Mouse (Mus musculus) intestine, embryonic 16.5 days (tissue): ENCODE measurements around the gene Hexdc. TPM values are rescaled to one million over a fixed set of nuclear protein-coding genes. Genes with fewer than 3 reads are reported as not detected.

ENCODE experiments used
- ATAC-seq: fragments of 200-750 bp; cut with Nextera tagmentation; 2 replicates; pipeline ENCODE4 v1.8.0; 2017; ENCODE audit warnings: moderate TSS enrichment, moderate library complexity
- H3K27ac ChIP-seq: fragments of 300-500 bp; sonication (generic); 2 replicates; pipeline ENCODE4 v1.5.1; 2014; ENCODE audit warnings: mild to moderate bottlenecking, low read length
- H3K27me3 ChIP-seq: fragments of 300-500 bp; sonication (generic); replicated peaks from 2 replicates; pipeline ENCODE4 v1.6.1; 2014; ENCODE audit warnings: low read length, control low read depth, mixed read lengths; ENCODE audit not compliant: control insufficient read depth, insufficient read depth
- H3K36me3 ChIP-seq: fragments of 300-500 bp; sonication (generic); 2 replicates; pipeline ENCODE4 v1.6.1; 2014; ENCODE audit warnings: low read length, control low read depth; ENCODE audit not compliant: control insufficient read depth, insufficient read depth
- H3K4me1 ChIP-seq: fragments of 300-500 bp; sonication (generic); 2 replicates; pipeline ENCODE4 v1.6.1; 2014; ENCODE audit warnings: low read length, control low read depth, mixed read lengths; ENCODE audit not compliant: control insufficient read depth, insufficient read depth
- H3K4me2 ChIP-seq: fragments of 300-500 bp; sonication (generic); 2 replicates; pipeline ENCODE4 v1.6.1; 2014; ENCODE audit warnings: low read depth, low read length, control low read depth
- H3K4me3 ChIP-seq: fragments of 300-500 bp; sonication (generic); 2 replicates; pipeline ENCODE4 v1.5.1; 2014; ENCODE audit warnings: mild to moderate bottlenecking, low read length
- H3K9ac ChIP-seq: fragments of 300-500 bp; sonication (generic); 2 replicates; pipeline ENCODE4 v1.6.1; 2014; ENCODE audit warnings: low read depth, low read length
- H3K9me3 ChIP-seq: fragments of 300-500 bp; sonication (generic); 2 replicates; pipeline ENCODE4 v1.6.1; 2016; ENCODE audit warnings: low read length, control low read depth; ENCODE audit not compliant: control insufficient read depth
- WGBS: fragments of 180-500 bp; shearing (Covaris S2); extraction: QIAGEN DNeasy Blood & Tissue Kit; methylation state at CpG from one replicate; pipeline ENCODE4 v1.1.7; 2014; 5-methylcytosine and 5-hydroxymethylcytosine counted together
- polyA plus RNA-seq: library from polyadenylated mRNA; unstranded; fragments of >200 nt; fragmentation: Nextera tagmentation; extraction: Ambion mirVana; gene quantifications from 2 replicates; pipeline ENCODE4 v1.2.1, GENCODE M21; 2015

Hexdc gene
- polyA plus RNA-seq, 1 experiment from 2014 or later: 9.7 TPM

- Histone ChIP-seq H3K27me3 (no peaks in the 10 kb centered on the region), H3K4me2 (no peak overlapping the region), H3K9me3 (no peaks in the 10 kb centered on the region), H3K4me3 (no peak overlapping the region), H3K27ac (no peak overlapping the region), H3K36me3 (peaks cover 35% of the 10 kb centered on the region), H3K9ac (no peak overlapping the region), H3K4me1 (no peaks in the 10 kb centered on the region)
- 91% methylated on average over 5 of the region's 5 CpGs for WGBS
- ATAC-seq: no peak
Observed at GRCm38 (mm10) chr11:121220771-121221170, 16.5 kb downstream of the Hexdc start.

DNA sequence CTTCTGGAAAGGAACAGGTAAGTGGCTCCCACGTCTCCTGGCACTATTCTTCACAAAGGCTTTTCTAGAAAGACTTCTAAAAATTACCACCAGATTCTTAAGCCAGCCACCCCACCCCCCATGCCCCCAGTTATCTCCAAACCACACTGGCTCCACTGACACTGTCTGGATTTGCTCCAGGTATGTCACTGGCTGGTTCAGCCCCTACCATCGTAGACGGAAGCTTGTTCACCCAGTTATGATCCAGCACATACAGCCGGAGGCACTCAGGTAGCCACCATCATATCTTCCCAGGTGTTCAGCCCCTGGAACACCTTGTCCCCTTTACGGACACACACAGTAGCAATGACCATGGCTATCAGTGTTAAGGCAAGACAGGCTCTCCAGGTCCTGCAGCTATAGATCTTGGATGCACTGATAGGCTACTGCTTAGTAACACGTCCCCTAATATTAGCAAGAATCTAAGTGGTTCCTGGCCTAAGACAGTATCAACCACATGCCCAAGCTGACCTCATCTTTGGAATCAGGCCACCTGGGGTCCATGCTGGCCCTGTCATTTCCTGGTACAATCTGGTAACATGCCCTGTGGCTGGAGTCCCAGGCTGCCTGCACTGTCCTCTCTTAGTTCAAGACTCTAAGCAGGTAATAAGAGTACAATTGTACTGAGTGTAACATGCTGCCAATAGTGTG is 17.2 kb downstream of the Hexdc start:
- 0 out of 2 replicates have a peak, but pooled peaks cover 3% of the 10 kb centered on the region for H3K4me1 ChIP-seq
- H3K4me2 ChIP-seq: no peak overlapping the region
- ATAC-seq: no peak
- 89% methylated on average over 6 of the region's 6 CpGs for WGBS
- no peak overlapping the region for H3K9ac ChIP-seq
- no peaks in the 10 kb centered on the region for H3K27me3 ChIP-seq
- H3K9me3 ChIP-seq: no peaks in the 10 kb centered on the region
- no peak overlapping the region for H3K4me3 ChIP-seq
- no peak overlapping the region for H3K27ac ChIP-seq
- peaks cover 35% of the 10 kb centered on the region for H3K36me3 ChIP-seq

DNA sequence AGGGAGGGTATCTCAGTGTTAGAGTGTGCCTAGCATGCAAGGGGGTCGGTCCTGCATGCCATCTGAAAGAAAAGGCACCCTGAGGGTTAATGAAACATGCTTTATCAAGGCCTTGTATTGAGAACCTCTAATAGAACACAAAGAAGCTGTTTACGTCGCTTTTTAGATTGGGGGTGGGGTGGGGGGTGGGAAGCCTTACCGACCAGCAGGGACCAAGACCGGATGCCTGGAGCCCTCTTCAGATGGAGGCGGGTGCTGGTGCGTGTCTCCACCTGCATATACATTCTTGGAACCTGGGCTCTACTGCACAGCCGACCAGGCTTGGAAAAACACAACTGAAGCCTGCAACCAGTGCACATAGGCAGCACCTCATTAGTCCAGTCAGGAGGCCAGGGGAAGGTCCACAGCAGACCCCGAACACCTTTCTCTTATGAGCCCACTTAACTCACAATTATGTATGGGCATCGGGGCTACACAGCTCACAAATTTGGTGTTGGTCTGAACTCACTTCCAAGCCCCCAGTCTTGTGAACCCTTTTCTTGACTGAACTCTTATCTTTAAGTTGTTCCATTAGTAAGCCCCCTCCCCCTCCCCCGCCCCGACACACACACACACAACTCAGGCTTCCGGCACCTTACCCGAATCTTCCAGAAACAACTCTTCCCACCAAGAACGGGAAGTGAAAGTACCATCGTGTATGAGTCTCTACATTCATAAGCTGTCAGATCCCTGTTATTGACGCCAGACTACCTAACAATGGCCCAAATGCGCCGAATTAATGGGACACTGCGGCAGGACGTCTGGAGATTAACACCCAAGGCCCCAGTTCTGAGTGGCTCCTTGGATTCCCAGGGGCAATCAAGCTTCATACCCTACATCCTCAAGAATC is 24.1 kb downstream of the Hexdc start:
- WGBS: 20% methylated on average over 21 of the region's 21 CpGs
- peaks cover 13% of the 10 kb centered on the region for H3K4me1 ChIP-seq
- peak overlapping the region; percentile 75 for H3K4me2 ChIP-seq
- H3K4me3 ChIP-seq: peak overlapping the region; percentile 65
- peaks cover 14% of the 10 kb centered on the region for H3K36me3 ChIP-seq
- no peaks in the 10 kb centered on the region for H3K9me3 ChIP-seq
- no peak; the same call in 1 of the 2 replicates for ATAC-seq
- no peaks in the 10 kb centered on the region for H3K27me3 ChIP-seq
- peak overlapping the region; percentile 72 for H3K9ac ChIP-seq
- H3K27ac ChIP-seq: peak overlapping the region; percentile 61

GRCm38 (mm10) chr11:121229018-121229439 is 24.8 kb downstream of the Hexdc start, which contains the start of gene Cybc1:
Cybc1 (minus strand) TSS chr11:121229322.
- Histone ChIP-seq H3K27ac (peak within 1 kb of the TSS; percentile 61), H3K4me3 (peak within 1 kb of the TSS; percentile 65), H3K36me3 (peaks cover 8% of the 10 kb centered on the region), H3K4me1 (peaks cover 13% of the 10 kb centered on the region), H3K9me3 (no peaks in the 10 kb centered on the region), H3K9ac (peak within 1 kb of the TSS; percentile 72), H3K4me2 (peak within 1 kb of the TSS; percentile 75), H3K27me3 (no peaks in the 10 kb centered on the region)
- peak; percentile 91 for ATAC-seq
- under 1% methylated on average over 23 of the region's 23 CpGs for WGBS

DNA sequence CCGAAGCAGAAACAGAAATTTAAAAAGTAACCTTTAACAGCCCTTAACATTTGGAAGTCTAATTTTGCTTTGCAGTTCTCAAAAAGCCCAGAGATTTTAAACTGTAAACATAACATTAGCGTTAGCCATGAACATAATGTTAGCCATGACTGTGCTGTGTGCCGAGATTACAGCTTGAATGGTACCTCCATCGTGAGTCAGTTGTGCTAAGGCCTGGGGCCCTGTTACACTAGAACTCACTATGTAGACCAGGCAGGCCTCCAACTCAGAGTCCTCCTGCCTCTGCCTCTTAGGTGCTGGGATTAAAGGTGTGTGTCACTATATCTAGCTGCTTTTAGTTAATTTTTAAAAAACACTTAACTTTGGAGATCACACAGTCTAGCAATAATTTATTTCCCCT is 27.0 kb downstream of the Hexdc start:
- WGBS: 71% methylated on average over 4 of the region's 4 CpGs
- Histone ChIP-seq H3K27me3 (no peaks in the 10 kb centered on the region), H3K36me3 (no peaks in the 10 kb centered on the region), H3K9me3 (no peaks in the 10 kb centered on the region), H3K4me1 (peaks cover 19% of the 10 kb centered on the region), H3K4me2 (no peak overlapping the region), H3K9ac (no peak overlapping the region), H3K4me3 (no peak overlapping the region), H3K27ac (no peak overlapping the region; the same call in 1 of the 2 replicates)
- no peak for ATAC-seq

- Histone ChIP-seq H3K36me3 (no peaks in the 10 kb centered on the region), H3K4me3 (no peak overlapping the region), H3K27me3 (no peaks in the 10 kb centered on the region), H3K4me1 (peaks cover 18% of the 10 kb centered on the region), H3K27ac (peak overlapping the region; percentile 68), H3K9ac (no peak overlapping the region), H3K4me2 (no peak overlapping the region), H3K9me3 (no peaks in the 10 kb centered on the region)
- WGBS: 47% methylated on average over 4 of the region's 4 CpGs
- ATAC-seq: no peak
Observed at GRCm38 (mm10) chr11:121231628-121232291, 27.5 kb downstream of the Hexdc start.

DNA sequence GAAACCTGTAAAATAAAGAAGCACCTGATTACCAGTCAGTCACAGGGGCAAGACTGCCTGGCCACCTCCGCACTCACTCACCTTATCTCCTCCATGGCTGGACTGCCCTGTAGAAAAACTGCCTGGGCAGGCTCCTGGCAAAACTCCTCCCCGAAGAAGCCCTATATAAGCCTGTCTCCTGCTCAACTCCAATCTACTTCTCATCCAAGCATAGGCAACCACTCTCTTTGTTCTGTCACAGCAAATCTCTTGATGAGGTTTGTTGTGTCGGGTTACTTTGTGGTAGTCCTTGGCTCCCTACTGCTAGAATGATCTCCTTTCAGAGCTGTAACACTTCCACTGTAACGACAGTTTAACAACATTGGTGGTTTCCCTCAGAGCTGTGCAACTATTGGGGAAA is 28.5 kb downstream of the Hexdc start:
- H3K9ac ChIP-seq: no peak overlapping the region
- no peak overlapping the region for H3K27ac ChIP-seq
- peaks cover 12% of the 10 kb centered on the region for H3K4me1 ChIP-seq
- H3K36me3 ChIP-seq: no peaks in the 10 kb centered on the region
- no peaks in the 10 kb centered on the region for H3K9me3 ChIP-seq
- no peak overlapping the region for H3K4me2 ChIP-seq
- no peaks in the 10 kb centered on the region for H3K27me3 ChIP-seq
- ATAC-seq: no peak
- 27% methylated on average over 4 of the region's 4 CpGs for WGBS
- no peak overlapping the region for H3K4me3 ChIP-seq

DNA sequence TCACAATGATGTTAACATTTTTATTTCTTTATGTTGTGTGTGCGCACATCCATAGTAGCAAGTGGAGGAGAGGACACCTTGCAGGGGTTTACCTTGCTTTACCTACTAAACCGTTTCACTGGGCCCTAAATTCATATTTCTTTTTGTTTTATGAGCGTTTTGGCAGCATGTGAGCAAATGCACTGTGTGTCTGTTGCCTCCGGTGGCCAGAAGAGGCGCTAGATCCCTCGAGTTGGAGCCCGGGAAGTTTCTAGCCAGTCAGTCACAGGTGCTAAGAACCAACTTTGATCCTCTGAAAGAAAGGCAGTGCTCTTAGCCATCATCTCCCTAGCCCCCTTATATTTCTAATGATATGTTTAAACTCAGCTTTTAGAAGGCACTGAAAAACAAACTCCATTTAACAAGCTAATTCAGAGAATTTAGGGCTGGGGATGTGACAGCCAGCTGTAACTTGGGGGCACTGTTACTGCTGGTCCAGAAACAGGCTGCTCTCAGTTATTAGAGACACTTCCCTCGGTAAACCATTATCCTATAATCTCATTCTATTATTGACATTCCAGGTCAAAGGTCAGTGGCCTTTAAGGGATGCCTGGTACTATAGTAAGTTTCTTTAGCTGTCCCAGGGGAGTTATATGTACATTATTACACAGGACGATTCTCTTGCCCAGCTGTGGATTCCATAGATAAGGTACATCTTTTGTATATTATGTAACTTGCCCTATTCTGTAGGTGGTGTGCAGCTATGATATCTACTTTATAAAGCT is 31.4 kb downstream of the Hexdc start:
- no peak for ATAC-seq

More for the DNA sequence above, 31.4 kb downstream of the Hexdc start:
- Histone ChIP-seq H3K4me1 (peaks cover 13% of the 10 kb centered on the region), H3K36me3 (no peaks in the 10 kb centered on the region), H3K4me3 (peak overlapping the region; percentile 81; the same call in 1 of the 2 replicates), H3K9me3 (no peaks in the 10 kb centered on the region), H3K4me2 (peak overlapping the region; percentile 55), H3K27ac (peak overlapping the region; percentile 100), H3K9ac (no peak overlapping the region), H3K27me3 (no peaks in the 10 kb centered on the region)
- WGBS: 22% methylated on average over 9 of the region's 9 CpGs
